Mouse (Mus musculus) A20 (cell line): ENCODE data around the gene Tpgs1.
A peak's percentile ranks its signal among the peaks of the same experiment; 100 is the strongest.

Experiments used
- DNase-seq: peaks from one replicate; pipeline ENCODE4 v3.0.0-alpha.2; 2011; ENCODE audit warnings: low read depth, low spot score

The Tpgs1 gene

DNA sequence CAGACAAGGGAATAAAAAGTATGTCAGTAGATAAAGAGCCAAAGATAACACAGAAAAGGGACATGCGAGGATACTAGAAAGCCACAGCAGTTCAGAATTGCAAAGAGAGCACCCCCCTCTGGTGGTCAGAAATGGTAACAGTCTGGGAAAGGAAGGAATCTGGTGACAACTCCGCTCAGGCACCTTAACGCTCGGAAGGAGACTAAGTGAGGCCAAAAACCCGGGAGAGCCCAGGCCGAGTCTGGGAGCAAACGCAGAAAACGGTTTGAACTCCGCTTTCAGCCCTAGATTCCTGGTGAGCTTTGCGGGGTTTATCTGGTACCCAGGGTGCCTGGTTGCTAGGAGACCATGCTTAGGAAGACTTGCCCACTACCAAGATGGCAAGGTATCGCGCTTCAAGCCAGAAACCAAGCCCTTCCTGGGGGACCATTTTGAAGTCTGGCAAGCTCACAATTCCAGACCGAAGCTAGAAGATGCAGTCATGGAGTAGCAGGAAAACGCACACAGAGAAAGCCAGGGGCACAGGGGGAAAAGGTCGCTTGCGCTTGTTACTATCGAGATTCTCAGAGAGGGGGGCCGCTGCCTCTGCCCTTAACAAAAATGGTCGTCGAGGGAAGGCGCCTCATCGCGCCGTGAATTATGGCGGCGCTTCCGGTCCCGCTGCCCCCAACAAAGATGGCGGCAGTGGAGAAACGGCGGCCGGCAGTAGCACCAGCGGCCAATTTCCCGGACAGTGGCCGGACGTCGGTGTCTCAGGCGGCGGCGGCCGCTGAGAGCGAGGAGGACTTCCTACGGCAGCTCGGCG is at the start of gene Tpgs1:
Tpgs1 (plus strand) TSS at position 599 of the 805 bp plus-strand sequence.
- DNase-seq, result peak; percentile 98

DNA sequence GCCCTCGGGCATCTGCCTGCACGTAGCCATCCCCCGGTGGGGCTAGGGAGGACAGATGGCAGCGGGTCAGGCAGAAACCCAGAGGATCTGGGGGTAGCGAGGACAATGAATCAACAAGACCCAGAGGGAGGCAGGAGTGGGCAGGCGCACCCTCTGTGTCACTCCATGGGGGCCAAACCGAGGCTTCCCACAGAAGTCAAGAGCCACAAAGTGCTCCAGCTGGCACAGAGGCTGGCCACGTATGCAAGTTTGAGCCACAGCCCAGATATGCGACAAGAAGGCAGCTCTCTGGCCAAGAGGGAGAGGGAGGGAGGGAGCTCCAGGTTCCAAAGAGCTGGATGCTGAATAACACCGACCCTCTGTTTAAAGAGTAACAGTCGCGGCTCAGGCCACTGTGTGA is 45.2 kb upstream of the Tpgs1 start:
- DNase-seq, result no peak

DNA sequence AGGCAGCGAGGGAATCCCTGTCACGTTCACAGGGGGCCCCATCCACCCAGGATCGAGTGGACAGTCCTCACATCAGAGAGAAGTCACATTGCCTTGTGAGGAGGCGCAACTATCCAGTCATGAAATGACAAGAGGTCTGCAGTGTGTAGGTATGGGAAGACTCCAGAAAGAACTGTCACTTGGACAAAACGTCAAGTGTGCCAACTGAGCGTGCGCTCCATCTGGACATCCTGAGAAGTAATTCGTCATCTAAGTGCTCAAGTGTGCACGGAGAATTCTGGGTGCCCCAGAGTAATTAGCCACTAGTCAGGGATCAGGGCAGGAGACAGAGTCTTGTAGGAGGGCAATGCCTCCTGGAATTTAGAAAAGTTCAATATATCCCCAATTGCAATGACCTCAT is 43.8 kb upstream of the Tpgs1 start:
- no peak for DNase-seq

DNA sequence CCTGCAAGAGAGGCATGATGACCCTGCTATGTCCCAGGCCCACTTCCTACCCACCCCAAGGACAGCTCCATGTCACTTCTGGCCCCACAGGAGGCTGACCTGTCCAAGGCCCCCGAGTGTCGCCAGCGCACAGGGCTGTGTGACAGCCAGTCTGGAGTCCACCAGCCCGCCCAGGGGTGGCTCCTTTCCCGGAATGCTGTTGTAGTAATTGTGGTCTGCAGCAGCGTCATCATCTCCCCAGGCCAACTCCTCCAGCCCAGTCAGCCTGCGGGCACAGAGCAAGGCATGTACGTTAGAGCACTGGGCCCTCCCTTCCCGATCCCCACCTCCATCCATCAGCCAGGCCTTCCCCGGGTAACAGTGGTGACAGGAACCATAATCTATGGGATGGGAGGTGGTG is 43.0 kb upstream of the Tpgs1 start:
- DNase-seq, result no peak

DNA sequence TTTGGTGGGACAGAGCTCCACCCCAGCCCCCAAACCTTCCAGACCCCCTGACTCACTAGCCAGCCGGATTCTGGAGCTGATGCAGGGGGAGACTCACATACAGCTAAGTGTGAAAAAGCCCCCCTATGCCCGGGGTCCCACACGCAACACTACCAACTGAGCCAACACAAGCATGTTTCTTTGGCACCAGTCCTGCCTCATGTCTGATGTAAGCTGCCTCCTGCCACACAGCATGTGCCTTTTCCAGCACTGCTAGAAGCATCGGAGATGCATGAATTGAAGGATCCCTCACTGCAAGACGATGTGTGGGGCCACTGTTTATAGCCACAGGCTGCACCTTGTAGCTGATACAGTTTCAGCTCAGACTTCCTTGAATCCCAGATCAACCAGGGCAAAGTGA is 40.8 kb upstream of the Tpgs1 start:
- DNase-seq, result no peak

DNA sequence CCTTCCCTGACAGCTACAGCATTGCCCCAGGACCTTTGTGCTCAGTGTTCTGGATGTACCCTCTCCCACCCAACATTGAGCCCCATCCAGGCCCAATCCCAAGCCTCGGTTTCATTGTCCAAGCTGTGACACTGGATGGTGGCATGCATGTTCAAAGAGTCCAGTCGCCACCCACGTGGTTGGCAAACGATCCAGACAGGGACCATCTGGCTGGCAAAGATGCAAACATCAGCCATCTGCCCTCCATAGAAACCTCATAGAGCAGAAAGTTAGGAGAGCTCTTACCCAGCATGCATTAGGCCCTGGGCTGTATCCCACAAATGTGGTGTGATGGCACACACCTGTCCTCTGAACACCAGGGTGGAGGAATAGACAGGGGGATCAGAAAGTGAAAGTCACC is 37.7 kb upstream of the Tpgs1 start:
- no peak for DNase-seq

DNA sequence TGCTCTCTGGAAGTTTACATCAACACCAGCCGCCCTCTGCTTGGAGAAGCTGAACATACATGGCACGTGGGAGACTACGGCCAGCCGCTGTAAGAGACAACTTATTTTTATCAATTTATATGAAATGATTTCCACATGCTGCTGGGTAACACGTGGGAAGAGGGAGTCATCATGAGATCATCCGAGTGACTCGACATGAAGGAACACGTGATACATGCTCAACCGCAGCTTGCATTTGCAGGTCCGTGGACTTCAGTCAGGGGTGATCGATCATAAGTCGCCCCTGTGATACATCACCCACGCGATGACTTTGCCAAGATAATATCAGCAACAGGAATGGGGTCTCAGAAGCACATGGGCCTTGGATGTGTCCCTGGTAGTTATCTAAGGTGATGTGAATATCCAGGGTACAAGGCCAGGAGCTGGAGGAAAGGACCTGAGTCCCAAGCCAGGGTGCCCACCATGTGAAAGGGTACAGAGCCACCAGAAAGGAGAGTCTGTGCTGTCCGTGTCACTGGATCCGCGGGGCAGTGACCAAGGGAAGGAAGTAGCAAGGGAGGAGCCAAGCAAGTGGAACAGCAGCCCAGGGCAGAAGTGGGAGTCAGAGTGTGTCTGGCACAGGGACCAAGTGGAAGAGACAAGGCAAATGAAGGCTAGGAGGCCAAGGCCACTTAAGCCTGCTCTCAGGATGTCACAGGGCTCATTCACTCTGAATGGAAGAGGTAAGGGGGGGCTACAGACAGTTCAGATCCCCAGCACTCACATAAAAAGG is 36.0 kb upstream of the Tpgs1 start:
- DNase-seq, result no peak

DNA sequence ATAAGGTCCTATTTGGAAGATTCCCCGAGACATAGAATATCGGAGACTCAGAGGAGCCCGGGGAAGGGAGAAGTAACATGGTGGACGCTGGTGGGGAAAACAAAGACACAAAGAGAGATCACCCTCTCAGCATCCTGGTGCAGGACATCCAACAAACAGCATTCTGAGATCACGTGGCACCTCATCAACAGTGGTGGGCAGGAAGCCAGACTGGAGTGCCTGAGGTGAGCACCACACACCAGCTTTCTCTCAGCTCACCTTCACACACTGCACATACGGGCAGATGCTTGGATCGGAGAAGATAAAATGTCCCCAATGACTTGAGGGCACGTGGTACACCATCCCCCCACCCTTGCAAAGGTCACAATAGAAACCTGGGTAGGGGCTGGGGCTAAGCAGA is 32.9 kb upstream of the Tpgs1 start:
- DNase-seq, result no peak

DNA sequence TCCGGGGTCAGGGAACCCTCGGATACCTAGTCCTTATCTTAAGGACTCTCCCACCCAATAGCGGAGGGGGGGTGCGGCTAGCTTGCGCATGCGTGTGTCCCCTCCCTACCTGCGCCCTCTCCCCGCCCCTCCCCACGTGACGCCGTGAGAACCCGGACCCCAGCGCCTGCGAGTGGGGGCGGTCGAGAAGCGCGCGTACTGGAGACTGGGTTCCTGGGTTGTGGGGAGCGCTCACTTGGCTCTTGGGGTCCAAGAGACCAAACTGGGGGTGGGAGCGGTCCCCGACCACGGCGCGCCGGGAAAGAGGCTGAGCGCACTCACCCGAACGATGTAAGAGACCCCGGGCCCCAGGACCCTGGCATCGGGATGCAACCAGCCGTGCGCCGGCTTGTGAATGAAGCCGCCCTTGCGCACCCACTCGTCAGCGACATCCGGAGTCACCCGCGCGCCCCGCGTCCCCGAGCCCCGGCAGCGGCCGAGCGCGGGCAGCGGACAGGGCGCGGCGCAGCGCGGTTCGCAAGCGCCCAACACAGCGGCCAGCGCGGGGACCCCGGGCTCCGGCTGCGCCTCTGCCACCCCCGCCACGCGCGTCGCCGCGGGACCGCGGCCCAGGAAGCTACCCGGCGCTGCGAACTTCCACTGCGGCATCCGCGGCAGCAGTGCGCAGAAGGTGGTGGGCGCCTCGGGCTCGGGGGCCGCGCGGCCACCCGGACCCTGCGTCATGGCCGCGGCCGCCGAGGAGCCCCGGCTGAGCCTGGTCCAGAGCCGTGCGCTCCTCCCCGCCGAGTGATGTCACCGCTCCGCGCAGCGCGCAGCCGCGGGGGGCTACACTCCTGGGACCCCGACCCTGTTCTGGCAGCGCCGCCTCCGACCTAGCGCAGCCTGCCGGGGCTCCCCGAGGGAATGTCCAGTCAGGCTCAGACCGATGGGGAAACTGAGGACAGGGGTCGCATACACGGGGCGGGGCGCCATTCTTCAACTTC is 31.8 kb upstream of the Tpgs1 start, which contains the start of gene Shc2:
Shc2 (minus strand) TSS at position 791 of the 983 bp plus-strand sequence.
- no peak for DNase-seq

DNA sequence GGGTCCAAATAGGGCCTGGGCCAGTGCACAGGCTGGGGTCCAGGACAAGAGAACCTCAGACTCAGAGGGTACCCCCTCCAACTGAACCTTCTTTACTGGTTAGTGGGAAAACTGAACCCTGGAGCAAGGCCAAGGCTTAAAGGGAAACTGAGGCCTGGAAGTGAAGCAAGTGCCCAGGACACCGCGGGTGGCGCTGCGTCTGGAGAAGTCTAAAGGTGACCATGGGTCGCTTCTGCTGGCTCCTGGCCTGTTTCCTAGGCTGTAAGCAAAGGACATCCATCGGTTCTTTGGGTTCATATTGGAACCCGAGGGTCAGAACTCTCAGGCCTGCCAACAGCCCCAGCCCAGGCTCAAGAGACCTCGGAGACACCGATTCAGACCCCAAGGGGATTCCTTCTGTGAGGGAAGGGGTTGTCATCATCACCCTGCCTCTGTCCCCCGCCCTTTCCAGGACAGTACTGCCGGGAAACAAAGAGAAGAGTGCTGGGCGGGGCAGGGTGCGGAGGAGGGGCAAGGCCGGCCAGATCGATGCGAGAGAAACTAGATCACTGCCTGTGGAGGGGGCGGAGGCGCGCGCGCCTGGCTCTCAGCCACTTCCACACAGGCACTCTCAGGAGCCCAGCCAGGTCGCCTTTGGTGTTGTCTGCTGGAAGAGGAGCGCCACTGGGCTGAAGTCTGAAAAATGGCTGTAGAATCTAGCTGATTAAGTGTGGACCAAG is 30.5 kb upstream of the Tpgs1 start:
- DNase-seq, result no peak

DNA sequence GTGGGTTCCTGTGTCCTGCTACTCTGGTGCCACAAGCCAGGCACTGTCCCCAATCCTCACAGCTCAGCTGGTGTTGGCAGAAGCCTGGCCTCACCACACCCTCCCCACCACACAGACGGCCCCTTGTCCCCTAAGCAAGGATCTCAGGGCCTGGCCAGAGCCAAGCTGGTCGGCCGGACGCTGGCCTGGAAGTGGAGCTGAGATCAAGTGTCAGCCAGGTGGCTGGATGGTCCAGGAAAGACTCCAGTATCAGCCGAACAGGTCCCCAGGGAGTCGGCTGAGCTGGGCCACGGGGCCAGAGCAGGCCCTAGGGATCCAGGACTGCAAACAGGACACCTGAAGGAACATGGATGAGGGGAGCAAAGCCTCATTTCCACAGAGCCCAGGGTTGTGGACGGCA is 23.5 kb upstream of the Tpgs1 start, which contains the start of gene Odf3l2:
Odf3l2 (minus strand) TSS at position 28 of the 400 bp plus-strand sequence.
- DNase-seq, result no peak

DNA sequence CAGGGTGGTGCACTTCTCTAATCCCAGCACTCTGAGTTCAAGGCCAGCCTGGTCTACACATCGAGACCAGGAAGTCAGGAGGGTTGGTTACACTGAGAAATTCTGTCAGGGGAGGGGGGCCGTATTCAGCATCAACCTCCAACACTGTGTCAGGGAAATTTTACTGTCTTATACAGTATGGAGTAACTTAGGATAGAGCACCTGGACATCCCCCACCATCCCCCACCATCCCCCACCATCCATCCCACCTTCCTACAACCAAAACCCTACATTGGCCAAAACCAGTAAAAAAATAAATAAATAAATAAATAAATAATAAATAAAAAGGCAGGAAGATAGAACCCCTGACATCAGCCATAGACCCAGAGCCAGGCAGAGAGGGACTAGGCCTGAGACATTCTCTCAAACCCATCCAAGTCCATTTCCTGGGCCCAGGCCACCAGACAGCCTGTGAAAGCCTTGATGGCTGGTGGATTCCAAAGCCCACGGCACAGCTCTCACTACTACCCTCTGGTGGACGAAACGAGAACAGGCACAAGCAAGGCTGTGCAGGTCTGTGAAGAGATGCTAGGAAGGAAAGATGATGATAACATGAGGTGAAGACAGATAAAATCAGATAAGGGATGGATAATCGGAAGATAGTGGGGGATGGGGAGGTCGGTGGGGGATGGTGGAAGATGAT is 20.0 kb upstream of the Tpgs1 start:
- DNase-seq, result peak; percentile 69

DNA sequence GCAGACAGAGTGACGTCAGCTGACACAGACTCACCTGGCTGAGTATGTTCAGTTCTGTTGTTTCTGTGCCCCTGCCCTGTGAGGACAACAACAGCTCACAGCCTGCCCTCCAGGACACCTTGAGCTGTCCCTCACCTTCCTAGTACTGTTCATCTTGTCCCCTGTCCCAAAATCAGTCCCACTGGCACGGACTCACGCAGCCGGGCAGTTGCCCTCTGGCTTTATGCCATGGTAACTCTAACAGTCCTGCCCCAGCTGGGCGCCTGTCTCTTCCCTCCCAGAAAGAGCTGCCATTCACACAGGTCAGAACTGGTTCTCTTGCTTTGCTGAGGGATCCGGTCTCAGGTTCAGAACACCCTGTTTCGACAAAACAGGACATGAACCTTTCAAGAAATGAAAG is 16.4 kb upstream of the Tpgs1 start:
- no peak for DNase-seq

DNA sequence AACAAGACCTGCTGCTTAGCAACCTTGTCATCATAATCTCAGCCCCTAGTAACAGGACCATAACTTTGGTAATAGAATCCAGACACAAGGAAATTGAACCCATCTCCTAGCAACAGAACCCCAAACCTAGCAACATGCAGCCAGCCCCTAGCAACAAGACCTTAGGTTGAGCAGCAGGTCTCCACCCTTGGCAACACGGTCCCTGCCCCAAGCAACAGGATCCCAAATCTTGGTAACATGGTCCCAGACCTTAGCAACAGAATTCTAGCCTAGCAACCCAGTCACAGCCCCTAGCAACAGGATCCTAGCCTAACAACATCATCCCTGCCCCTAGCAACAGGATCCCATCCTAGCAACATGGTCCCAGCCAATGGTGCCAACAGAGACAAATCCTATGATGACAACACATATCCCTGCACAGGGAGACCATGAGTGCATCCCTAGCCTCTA is 14.2 kb upstream of the Tpgs1 start:
- no peak for DNase-seq

DNA sequence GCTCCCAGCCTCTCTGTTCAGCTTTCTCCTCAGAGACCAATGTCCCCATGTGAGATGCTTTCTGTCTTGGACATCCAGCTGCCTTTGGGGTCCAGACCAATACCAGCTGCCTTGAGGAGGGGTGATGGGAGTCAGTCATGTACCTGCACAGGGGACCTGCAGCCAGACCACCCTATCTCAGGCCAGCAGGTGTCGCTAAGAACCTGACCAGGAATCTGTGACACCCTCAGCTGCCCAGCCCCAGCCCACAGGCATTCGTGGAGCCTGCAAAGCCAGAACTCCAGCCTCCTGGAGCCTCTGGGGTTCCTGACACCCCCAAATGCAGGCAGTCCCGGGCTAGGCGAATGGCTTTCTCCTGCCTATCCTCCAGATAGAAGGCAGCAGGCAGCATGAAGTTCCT is 10.3 kb upstream of the Tpgs1 start:
- peak; percentile 57 for DNase-seq

DNA sequence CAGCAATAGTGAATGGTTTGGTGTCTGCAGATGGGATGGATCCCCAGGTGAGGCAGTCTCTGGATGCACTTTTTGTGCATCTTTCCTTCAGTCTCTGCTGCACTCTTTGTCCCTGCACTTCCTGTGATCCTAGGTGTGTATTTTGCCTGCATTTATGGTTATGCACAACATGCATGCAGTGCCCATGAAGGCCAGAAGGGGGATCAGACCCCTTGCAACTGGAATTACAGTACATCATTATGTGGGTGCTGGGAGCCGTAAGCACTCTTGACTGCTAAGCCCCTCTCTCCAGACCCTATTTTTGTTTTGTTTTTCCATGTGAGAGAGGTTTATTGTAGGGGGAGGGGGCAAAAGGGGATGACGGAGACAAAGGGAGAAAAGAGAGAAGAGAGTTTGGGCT is 8.9 kb upstream of the Tpgs1 start:
- DNase-seq, result peak; percentile 49

DNA sequence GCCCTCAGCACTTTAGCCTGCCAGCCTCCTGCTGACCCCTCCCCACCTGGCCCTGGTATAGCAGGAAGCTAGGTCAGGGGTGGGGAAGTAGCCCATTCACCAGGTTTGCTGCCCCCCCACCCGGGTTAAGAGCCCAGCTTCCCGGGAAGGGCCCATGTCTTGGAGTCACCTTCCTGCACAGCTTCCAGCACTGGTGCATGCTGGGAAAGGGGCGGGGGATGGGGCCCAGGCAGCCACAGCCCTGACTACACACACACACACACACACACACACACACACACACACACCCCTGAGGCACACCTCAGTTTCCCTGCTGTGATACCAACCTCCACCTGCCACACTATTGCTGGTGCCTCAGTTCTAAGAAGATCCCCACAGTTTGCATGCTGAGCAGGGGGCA is 7.3 kb upstream of the Tpgs1 start:
- DNase-seq, result no peak

DNA sequence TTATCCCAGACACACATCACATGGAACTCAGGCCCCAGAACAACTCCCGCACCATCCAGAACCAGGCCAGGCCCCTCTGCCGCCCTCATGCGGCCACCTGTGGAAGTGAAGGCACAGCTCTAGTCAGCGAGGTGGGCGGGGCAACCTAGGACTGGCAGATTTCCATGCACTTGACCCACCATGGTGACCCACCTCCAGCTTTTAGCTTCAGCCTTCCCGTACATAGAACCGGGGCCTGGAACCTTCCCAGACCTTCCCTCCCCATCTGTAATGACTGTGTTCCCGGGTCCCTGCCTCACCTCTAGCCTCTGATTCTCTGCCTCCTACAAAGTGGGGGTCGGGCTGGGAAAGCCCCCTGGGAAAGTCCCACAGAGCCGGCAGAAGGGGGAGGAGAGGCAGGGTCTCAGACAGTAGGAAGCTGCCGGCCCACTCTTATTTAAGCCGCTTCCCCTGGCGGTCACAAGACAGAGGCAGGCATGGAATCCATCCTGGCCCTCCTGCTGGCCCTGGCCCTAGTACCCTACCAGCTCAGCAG is 5.0 kb upstream of the Tpgs1 start, which contains the start of gene Madcam1:
Madcam1 (plus strand) TSS at position 429 of the 535 bp plus-strand sequence.
- peak; percentile 76 for DNase-seq

DNA sequence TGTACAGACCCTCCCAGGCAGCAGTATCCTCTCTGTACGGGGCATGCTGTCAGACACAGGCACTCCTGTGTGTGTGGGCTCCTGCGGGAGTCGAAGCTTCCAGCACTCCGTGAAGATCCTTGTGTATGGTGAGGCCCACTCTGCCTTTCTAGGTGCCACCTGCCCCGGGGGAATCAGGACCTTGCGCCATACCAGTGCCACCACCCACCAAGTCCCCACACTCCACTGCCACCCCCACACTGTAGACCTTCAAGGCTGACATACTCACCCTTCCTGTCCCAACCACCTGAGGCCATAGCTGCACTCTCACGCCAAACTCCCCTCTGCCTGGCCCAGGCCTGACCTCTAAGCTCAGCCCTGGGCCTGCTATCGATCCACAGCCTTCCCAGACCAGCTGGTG is 4.1 kb upstream of the Tpgs1 start:
- DNase-seq, result no peak

DNA sequence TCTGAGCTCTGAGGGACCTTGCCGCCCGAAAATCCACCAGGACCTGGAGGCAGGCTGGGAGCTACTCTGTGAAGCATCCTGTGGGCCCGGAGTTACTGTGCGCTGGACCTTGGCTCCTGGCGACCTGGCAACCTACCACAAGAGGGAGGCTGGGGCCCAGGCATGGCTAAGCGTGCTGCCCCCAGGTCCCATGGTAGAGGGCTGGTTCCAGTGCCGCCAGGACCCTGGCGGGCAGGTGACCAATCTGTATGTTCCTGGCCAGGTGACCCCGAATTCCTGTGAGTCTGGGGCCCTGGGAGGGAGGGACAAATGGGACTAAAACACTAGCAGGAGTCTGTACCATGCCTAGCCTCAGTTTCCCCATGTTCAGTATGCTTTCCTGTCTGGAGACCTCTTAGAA is 2.7 kb upstream of the Tpgs1 start:
- no peak for DNase-seq
